Mouse (Mus musculus): ENCODE measurements around the gene Retreg1.

Retreg1 gene

DNA sequence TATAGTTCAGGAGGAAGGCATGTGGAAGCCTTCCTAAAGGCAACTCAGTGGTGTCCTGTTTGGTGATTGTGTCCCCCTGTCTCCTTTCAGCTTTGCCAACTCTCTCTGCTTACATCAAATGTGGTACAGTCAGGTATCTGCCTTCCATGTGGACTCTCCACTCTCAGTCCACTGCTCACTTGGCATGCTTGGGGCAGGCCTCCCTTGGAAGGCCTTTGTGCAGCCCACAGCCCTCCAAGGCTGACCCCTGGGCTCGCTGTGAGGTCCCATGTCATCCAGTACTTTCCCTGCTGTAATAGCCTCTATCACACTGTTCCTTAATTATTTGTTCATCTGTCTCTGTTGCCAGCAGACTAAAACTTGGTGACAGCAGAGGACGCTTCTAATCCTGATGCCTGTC is 79.0 kb downstream of the Retreg1 start:
- DNase-seq, result no peak

- DNase-seq, result no peak
Observed at GRCm38 (mm10) chr15:25923916-25924315, 80.9 kb downstream of the Retreg1 start.

- peak; percentile 38 for DNase-seq
Observed at GRCm38 (mm10) chr15:25926171-25926570, 83.2 kb downstream of the Retreg1 start.

DNA sequence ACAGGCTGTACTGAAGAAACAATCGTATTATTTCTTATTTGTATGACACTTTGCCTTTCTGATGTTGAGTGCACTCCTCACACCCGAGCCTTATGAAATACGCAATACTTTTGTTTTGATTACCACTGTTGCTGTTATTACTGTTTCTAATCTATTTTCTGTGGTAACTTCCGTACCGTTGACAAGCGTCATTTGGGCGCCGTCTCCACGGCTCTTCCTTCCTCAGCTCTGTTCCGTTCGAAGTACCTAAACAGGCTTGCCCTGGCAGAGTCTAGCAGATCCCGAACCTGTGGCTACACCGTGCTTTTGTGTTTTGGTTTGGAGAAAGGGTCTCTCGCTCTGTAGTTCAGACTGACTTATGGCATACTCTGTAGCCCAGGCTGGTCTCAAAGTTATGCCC is 84.1 kb downstream of the Retreg1 start:
- DNase-seq, result no peak

GRCm38 (mm10) chr15:25928001-25928400 is 85.0 kb downstream of the Retreg1 start:
- no peak for DNase-seq

GRCm38 (mm10) chr15:25928831-25929230 is 85.9 kb downstream of the Retreg1 start:
- DNase-seq, result no peak

DNA sequence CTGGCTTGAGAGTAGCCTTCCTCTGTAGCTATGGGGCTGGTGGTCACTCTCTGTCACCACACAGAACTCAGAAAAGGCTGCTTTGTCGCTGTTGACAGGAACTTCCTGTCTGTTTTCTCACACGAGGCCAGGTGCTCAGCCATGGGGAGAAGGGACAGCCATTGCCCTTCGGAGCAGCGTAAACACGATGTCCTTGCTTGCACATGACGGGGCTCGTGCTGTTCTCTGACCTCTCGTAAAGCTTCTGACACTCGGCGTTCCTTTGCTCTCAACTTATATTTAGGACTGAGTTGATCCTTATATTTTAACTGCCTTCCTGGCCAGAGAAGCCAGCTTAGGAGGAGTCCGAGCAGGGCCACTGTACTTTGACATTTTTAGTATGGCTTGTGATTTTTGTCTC is 86.5 kb downstream of the Retreg1 start:
- DNase-seq, result no peak

GRCm38 (mm10) chr15:25929936-25930335 is 87.0 kb downstream of the Retreg1 start:
- no peak for DNase-seq

DNA sequence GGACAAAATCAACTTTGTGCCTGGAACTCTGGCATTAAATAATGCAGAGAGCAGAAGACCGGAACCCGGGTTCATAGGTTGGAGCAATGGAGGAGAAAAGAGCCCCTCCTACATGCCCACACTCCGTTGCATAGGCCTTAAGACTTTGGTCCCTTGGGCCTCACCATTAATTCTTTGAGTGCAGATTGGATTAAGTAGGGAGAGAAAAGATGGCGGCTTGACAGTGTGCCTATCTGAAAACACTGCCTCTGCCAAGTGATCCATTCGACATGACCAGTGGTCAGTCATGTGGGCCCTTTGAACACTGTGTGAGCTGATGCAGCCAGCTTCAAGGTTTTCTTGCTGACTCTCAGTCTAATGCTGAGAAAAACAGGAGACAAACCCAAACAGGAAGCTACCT is 87.7 kb downstream of the Retreg1 start:
- no peak for DNase-seq

GRCm38 (mm10) chr15:25932497-25932896 is 89.5 kb downstream of the Retreg1 start:
- no peak for DNase-seq

DNA sequence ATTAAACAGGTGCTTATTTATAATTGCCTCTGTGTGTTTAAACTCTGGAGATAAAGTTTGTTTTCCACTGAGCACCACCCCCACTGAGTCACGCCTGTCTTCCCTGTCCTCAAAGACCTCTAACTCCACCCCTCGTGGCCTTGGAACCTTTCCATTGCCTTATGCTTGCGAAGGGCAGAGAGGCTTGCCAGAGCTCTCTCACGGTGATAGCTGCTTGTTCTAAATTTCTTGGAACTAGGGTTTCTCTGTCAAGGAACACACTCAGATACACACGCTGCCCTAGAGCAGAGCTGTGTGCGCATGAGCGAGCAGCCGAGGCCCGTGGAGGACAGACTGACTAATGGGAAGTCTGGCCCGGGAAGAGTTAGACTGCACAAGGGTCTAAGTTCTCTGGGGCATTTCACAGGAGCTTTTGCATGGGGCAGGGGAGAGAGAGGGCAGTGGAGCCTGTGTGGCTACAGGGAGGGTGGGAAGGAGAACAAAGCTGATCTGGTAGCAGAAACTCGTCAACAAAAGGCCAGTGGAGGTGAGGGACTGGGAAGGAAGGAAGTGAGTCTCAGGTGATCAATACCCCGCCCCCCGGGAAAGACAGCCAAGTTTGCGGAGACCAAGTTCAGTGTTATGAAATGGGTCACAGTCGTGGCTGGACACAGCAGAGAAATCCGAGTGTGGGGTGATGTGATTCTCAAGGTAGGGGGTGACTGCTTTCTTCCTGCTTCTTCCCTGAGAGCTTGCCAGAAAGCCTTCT is 90.1 kb downstream of the Retreg1 start:
- DNase-seq, result peak; percentile 86

DNA sequence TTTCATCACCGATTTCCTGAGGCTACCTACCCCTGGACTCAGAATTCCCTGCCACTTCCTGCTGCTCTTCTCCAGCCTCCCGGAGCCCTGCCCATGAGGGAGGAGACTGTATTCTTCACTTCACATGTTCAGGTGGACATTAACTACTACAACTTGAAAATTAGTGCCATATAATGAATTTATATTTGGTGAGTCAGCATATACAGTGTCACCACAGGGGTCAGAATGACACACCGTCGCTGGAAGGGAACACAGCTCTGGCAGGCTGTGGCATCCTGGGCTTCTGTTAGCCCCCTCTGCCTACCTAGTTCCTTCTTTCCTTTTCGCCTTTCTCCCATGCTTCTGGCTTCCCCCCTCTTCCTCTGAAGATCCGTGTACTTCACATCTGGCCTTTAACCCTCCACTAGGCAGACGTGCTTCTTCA is 90.7 kb downstream of the Retreg1 start:
- no peak for DNase-seq

DNA sequence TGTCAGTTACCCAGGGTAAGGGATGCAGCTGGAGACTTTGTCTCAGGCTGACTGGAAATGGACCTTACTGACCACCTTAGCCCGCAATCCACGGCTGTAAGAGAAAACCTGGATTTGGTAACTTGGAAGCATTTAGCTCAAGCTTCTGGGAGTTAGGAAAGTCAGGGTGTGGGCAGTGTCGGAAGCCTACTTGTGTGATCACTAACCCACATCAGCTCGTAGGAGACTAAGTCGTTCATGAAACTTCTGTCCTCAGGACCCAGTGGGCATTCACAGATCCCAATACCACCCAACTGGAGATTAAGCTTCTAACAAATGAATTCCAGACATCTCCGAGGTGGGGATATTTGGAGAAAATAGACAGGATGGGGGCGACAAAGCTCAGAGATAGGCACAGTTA is 91.4 kb downstream of the Retreg1 start:
- no peak for DNase-seq

DNA sequence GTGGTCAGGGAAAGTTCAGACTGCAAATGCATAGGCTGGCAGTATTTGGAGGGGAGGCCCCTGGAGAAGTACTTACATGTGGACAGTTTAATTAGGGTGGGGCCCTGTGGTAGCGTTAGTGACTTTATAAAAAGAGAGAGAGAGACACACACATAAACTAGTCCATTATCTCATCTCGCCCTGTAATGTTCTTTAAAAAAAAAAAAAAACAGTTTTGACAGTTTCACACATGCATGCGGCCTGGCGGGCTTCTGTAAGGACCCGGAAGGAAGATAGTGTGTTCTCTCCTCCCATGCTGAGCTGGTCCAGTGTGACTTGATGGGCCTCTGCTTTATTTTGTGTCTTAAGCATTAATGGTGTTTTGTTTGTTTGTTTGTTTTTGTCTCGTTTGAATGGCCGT is 95.5 kb downstream of the Retreg1 start:
- no peak for DNase-seq

GRCm38 (mm10) chr15:25940397-25941377 is 97.7 kb downstream of the Retreg1 start:
- DNase-seq, result peak; percentile 44

- DNase-seq, result no peak
Observed at GRCm38 (mm10) chr15:25941514-25941913, 98.5 kb downstream of the Retreg1 start.

- no peak for DNase-seq
Observed at GRCm38 (mm10) chr15:25942415-25942814, 99.4 kb downstream of the Retreg1 start.

DNA sequence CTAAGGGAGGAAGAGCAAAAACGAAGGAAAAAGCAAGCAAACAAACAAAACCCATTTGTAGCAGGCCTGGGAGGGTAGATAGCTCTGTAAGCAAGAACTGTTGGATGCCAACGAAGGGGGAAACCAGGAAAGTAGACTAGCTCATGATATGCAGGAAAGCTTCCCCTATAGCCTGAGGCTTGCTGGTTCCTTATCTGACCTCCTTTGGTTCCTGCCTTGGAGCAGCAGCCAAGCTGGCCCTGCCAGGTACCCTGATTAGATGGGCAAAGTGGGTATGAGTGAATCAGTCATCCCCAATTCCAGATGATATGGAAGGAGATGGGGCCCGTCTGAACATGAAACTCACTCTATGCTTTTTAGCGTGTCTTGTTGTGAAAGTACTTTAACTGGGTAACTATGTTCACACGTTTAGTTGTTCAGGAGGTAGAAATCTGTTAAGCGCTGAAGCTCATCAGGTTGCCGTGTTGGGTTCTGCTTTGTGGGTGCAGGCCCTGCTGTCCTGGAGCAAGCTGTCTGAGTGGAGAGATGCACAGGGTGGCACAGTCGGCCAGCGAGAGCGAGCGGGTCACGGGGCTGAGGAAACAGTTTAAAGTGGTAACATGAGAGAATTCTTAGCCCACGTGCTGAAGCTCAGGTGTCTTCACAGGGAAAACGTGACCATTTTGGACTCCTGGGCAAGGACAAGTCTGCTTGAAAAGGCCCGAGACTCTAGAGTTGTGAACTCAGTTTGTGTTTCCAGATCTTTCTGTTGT is 100.6 kb downstream of the Retreg1 start:
- no peak for DNase-seq

DNA sequence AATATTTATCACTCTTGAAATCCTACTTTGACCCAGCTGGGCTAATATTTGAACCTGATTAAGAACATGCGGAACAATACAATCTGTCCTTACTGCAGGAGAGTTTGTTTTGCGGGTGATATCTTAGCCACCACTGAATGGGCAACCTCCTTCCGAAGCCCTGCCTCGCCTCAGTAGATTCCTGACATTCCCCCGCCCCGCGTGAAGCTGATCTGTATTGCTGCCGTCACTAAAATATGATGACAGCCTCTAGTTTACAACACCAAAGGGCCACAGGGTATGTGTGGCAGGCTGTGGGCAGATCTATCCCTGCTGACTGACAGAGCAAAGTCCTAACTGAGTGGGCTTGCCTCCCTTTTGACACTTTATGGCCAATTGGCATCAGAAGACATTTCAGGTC is 102.2 kb downstream of the Retreg1 start:
- peak; percentile 52 for DNase-seq

DNA sequence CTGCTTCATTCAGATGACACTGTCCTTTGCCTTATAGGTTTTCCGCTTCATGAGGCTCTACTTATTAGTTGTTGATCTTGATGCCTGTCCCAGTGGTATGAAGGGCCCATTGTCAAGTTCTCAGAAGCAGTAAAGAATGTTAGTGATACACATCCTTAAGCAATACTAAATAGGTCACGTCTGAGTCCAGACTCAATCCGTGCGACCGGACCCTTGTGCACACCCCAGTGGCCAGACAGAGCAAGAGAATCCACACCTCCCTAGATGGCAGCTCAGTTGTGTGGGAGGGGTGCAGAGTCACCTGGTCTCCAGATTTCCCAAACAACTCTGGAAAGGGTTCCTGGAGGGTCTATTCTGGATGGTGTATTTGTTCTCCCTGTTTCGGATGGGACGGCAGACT is 103.5 kb downstream of the Retreg1 start:
- no peak for DNase-seq

DNA sequence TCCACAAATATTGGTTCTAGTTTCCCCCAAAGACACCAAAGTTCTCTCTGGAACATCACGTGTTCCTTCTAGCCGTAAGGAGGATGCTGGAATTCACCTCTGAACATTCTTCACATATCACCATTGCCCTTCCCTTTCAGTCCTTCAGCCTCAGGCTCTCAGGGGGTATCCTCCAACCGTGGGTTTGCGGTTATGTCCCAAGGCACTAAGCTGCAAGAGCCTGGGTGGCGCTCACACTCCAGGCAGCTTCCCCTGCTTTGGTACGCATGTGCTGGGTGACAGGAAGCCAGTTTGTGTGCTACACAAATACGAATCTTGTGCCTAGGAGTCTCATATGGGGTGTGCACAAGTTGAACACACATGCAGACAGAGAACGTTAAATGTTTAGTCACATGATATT is 104.4 kb downstream of the Retreg1 start:
- DNase-seq, result no peak

DNA sequence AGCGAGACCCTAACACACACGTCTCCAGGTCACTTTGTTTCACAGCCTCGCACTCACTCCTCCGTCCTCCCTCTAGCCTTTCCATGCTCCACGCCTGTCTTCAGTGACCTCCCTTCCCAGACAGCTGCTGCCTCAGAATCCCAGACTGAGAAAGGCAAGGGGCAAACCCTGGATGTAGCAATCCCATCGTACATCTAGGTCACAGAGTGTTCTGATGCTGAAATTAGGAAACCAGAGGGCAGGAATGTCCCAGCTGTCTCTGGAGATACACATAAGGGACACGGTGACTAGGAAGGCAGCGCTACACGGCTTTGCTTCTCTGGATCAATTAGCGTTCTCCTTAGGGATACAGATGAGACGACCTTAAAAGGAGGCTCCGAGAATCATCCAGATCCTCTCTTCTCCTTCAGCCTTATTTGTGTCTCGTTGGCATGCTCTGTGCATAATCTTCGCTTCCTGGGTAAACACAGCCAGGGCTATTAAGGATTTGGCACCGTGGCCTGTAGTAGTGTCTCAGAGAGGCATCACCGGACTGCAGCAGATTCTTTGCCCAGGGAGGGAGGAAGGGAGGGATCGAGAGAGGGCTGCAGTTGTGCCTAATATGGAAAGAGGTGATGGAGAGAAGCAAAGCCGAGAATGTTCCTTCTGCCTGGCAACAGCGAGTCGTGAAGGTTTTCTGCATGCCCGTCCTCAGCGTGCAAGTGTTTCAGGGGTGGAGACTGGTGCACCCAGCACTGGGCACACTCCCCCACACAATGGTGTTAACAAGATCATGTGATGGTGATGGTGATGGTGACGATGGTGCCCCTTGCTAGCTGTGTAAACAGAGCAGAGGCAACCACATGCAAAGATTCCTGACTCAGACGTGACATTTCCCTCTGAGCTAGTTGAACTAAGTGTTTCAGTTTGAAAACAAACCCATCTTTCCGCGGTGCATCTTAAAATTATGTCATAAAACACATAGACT is 105.6 kb downstream of the Retreg1 start:
- DNase-seq, result peak; percentile 52

Data from lung, postnatal 10 days (tissue).